Mouse (Mus musculus) intestine, embryonic 14.5 days (tissue): ENCODE measurements around the gene Olfr523. TPM values are rescaled to one million over a fixed set of nuclear protein-coding genes. Genes with fewer than 3 reads are reported as not detected.

Experiments
- ATAC-seq: fragments of 200-750 bp; cut with Nextera tagmentation; replicated peaks from 2 replicates; pipeline ENCODE4 v1.8.0; 2017; ENCODE audit warnings: low read depth, moderate number of reproducible peaks, moderate TSS enrichment, moderate library complexity; ENCODE audit not compliant: low FRiP score, low TSS enrichment
- DNase-seq: peaks from one replicate; pipeline ENCODE4 v3.0.0-alpha.2; 2018; ENCODE audit warnings: low spot score
- H3K27ac ChIP-seq: fragments of 300-500 bp; sonication (generic); 2 replicates; pipeline ENCODE4 v1.5.1; 2014; ENCODE audit warnings: low read depth, mild to moderate bottlenecking, control low read depth
- H3K27me3 ChIP-seq: fragments of 300-500 bp; sonication (generic); replicated peaks from 2 replicates; pipeline ENCODE4 v1.6.1; 2014; ENCODE audit warnings: low read length, control low read depth; ENCODE audit not compliant: control insufficient read depth, insufficient read depth
- H3K36me3 ChIP-seq: fragments of 300-500 bp; sonication (generic); 2 replicates; pipeline ENCODE4 v1.6.1; 2014; ENCODE audit warnings: low read length, control low read depth; ENCODE audit not compliant: control insufficient read depth, insufficient read depth
- H3K4me1 ChIP-seq: fragments of 300-500 bp; sonication (generic); replicated peaks from 2 replicates; pipeline ENCODE4 v1.6.1; 2014; ENCODE audit warnings: low read length, control low read depth, mixed read lengths; ENCODE audit not compliant: control insufficient read depth, insufficient read depth
- H3K4me2 ChIP-seq: fragments of 300-500 bp; sonication (generic); 2 replicates; pipeline ENCODE4 v1.6.1; 2014; ENCODE audit warnings: low read length
- H3K4me3 ChIP-seq: fragments of 300-500 bp; sonication (generic); 2 replicates; pipeline ENCODE4 v1.5.1; 2014; ENCODE audit warnings: low read depth, low read length, control low read depth, mixed read lengths
- H3K9ac ChIP-seq: fragments of 300-500 bp; sonication (generic); 2 replicates; pipeline ENCODE4 v1.6.1; 2014; ENCODE audit warnings: mild to moderate bottlenecking, low read length
- H3K9me3 ChIP-seq: fragments of 300-500 bp; sonication (generic); 2 replicates; pipeline ENCODE4 v1.6.1; 2016; ENCODE audit warnings: low read length, control low read depth; ENCODE audit not compliant: control insufficient read depth
- WGBS: fragments of 180-500 bp; shearing (Covaris S2); extraction: QIAGEN DNeasy Blood & Tissue Kit; methylation state at CpG from one replicate; pipeline ENCODE4 v1.1.7; 2014; 5-methylcytosine and 5-hydroxymethylcytosine counted together
- polyA plus RNA-seq: library from polyadenylated mRNA; unstranded; fragments of >200 nt; fragmentation: Nextera tagmentation; extraction: Ambion mirVana; gene quantifications from 2 replicates; pipeline ENCODE4 v1.2.1, GENCODE M21; 2014

Olfr523 gene
- polyA plus RNA-seq, 1 experiment from 2014 or later: not detected

GRCm38 (mm10) chr7:140160363-140160762, 12.7 kb upstream of the Olfr523 start:
- no peak overlapping the region for H3K27ac ChIP-seq
- H3K9me3 ChIP-seq: no peaks in the 10 kb centered on the region
- H3K4me2 ChIP-seq: no peak overlapping the region
- no peak overlapping the region for H3K4me3 ChIP-seq
- WGBS: 72% methylated on average over 3 of the region's 3 CpGs
- 0 out of 2 replicates have a peak, but pooled peaks cover 8% of the 10 kb centered on the region for H3K27me3 ChIP-seq
- H3K36me3 ChIP-seq: no peaks in the 10 kb centered on the region
- ATAC-seq: no peak
- DNase-seq: no peak
- no peak overlapping the region for H3K9ac ChIP-seq
- no peaks in the 10 kb centered on the region for H3K4me1 ChIP-seq

DNA sequence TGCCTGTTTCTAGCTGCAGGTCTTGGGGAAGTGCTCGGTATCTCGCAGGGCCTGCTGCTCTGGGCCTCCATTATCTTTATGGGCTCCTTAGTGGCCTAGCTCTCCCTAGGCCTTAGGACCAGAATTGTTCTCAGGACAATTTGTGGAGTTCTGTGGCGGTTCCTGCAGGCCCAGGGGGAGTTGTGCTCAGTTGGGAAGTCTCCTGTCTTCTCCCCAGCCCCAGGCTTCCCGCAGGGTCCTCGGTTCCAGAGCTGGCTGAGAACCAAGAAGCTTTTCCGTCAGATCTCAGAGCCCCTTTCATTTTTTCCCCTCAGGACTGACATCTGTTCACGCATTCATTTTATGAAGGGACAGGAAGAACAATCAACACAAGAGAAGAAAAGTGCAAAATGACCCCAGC, 8.4 kb upstream of the Olfr523 start, which contains the start of gene Olfr522:
Gene Olfr522, minus strand, starts transcription at position 101 of the 400 bp plus-strand sequence.
- Histone ChIP-seq H3K4me1 (no peaks in the 10 kb centered on the region), H3K27ac (no peak within 1 kb of the TSS), H3K4me2 (no peak within 1 kb of the TSS), H3K9me3 (no peaks in the 10 kb centered on the region), H3K4me3 (no peak within 1 kb of the TSS), H3K9ac (no peak within 1 kb of the TSS), H3K27me3 (no peaks in the 10 kb centered on the region), H3K36me3 (no peaks in the 10 kb centered on the region)
- DNase-seq (no peak), ATAC-seq (no peak)
- WGBS: 75% methylated on average over 7 of the region's 7 CpGs

DNA sequence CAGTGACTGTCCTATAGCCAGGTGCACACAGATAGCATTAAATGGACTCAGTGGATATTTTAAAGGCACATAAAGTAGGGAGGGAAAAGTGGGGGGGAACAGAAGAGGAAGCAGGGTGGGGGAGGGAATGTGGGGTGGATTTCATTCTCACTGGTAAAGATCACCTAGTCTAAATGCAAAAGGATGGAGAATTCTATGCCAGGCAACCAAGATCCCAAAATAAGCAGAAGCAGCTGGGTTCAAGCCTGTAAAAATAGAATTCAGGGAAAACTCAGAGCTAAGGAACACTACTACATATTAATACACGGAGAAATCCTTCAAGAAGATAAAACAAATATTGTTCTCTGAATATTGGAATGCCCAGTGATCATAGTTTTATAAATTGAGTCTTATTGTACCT, 5.1 kb upstream of the Olfr523 start:
- WGBS: 66% methylated on average over 1 of the region's 1 CpGs
- DNase-seq (no peak), ATAC-seq (no peak)
- Histone ChIP-seq H3K27me3 (no peaks in the 10 kb centered on the region), H3K9me3 (no peaks in the 10 kb centered on the region), H3K4me3 (no peak overlapping the region), H3K4me2 (no peak overlapping the region), H3K9ac (no peak overlapping the region), H3K36me3 (no peaks in the 10 kb centered on the region), H3K27ac (no peak overlapping the region), H3K4me1 (no peaks in the 10 kb centered on the region)

GRCm38 (mm10) chr7:140169386-140169785, 3.6 kb upstream of the Olfr523 start:
- WGBS: 55% methylated on average over 4 of the region's 4 CpGs
- no peak overlapping the region for H3K4me3 ChIP-seq
- DNase-seq (no peak), ATAC-seq (no peak)
- no peak overlapping the region for H3K9ac ChIP-seq
- H3K4me2 ChIP-seq: no peak overlapping the region
- no peaks in the 10 kb centered on the region for H3K9me3 ChIP-seq
- H3K27me3 ChIP-seq: no peaks in the 10 kb centered on the region
- H3K27ac ChIP-seq: no peak overlapping the region
- H3K36me3 ChIP-seq: no peaks in the 10 kb centered on the region
- H3K4me1 ChIP-seq: no peaks in the 10 kb centered on the region

GRCm38 (mm10) chr7:140170863-140171262, 2.2 kb upstream of the Olfr523 start:
- no peak for ATAC-seq
- Histone ChIP-seq H3K36me3 (no peaks in the 10 kb centered on the region), H3K4me1 (no peaks in the 10 kb centered on the region), H3K4me2 (no peak overlapping the region), H3K9me3 (no peaks in the 10 kb centered on the region), H3K27me3 (no peaks in the 10 kb centered on the region), H3K9ac (no peak overlapping the region), H3K27ac (no peak overlapping the region), H3K4me3 (no peak overlapping the region)
- 92% methylated on average over 3 of the region's 3 CpGs for WGBS
- DNase-seq: no peak

- Histone ChIP-seq H3K4me2 (no peak overlapping the region), H3K36me3 (no peaks in the 10 kb centered on the region), H3K4me1 (no peaks in the 10 kb centered on the region), H3K4me3 (no peak overlapping the region), H3K27me3 (no peaks in the 10 kb centered on the region), H3K27ac (no peak overlapping the region), H3K9me3 (no peaks in the 10 kb centered on the region), H3K9ac (no peak overlapping the region)
- DNase-seq (no peak), ATAC-seq (no peak)
- 86% methylated on average over 2 of the region's 2 CpGs for WGBS
These were observed 6.2 kb downstream of the Olfr523 start for GRCm38 (mm10) chr7:140179176-140179575.

DNA sequence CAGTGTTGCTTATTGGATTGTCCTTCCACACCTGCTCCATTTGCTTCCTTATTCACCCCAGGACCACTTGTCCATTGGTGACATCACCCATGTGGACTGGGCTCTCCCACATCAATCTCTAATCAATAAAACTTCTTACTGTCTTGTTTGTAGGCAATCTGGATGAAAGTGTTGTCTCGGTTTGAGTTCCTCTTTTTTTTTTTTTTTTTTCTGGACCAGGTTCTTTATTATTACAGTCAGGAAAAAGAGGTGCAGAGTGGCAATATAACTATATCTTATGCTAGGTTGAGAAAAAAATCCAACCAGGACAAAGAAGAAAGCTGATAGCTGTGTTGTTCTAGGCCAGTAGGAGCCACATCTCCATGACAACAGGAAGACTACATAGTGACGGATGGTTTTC, 7.7 kb downstream of the Olfr523 start:
- ATAC-seq: no peak
- H3K9ac ChIP-seq: no peak overlapping the region
- H3K27me3 ChIP-seq: no peaks in the 10 kb centered on the region
- no peak overlapping the region for H3K4me2 ChIP-seq
- no peak overlapping the region for H3K4me3 ChIP-seq
- H3K9me3 ChIP-seq: no peaks in the 10 kb centered on the region
- H3K4me1 ChIP-seq: no peaks in the 10 kb centered on the region
- WGBS: 85% methylated on average over 2 of the region's 2 CpGs
- no peak overlapping the region for H3K27ac ChIP-seq
- H3K36me3 ChIP-seq: no peaks in the 10 kb centered on the region
- DNase-seq: no peak

- H3K27ac ChIP-seq: no peak overlapping the region
- no peaks in the 10 kb centered on the region for H3K36me3 ChIP-seq
- 88% methylated on average over 4 of the region's 4 CpGs for WGBS
- H3K4me2 ChIP-seq: no peak overlapping the region
- H3K27me3 ChIP-seq: no peaks in the 10 kb centered on the region
- ATAC-seq (no peak), DNase-seq (no peak)
- no peak overlapping the region for H3K9ac ChIP-seq
- H3K9me3 ChIP-seq: no peaks in the 10 kb centered on the region
- no peaks in the 10 kb centered on the region for H3K4me1 ChIP-seq
- H3K4me3 ChIP-seq: no peak overlapping the region
These were observed 11.2 kb downstream of the Olfr523 start for GRCm38 (mm10) chr7:140184206-140184605.

- no peak overlapping the region for H3K9ac ChIP-seq
- H3K9me3 ChIP-seq: no peaks in the 10 kb centered on the region
- H3K27me3 ChIP-seq: no peaks in the 10 kb centered on the region
- no peaks in the 10 kb centered on the region for H3K4me1 ChIP-seq
- H3K4me3 ChIP-seq: no peak overlapping the region
- no peak overlapping the region for H3K4me2 ChIP-seq
- H3K36me3 ChIP-seq: no peaks in the 10 kb centered on the region
- 68% methylated on average over 18 of the region's 18 CpGs for WGBS
- no peak overlapping the region for H3K27ac ChIP-seq
- DNase-seq (no peak), ATAC-seq (no peak)
These were observed 13.9 kb downstream of the Olfr523 start for GRCm38 (mm10) chr7:140186646-140187620.
